Mouse (Mus musculus) c-Kit-positive CD71-negative TER-119-negative erythroid progenitor cells, embryonic 14.5 days (primary cell): ENCODE measurements around the gene Donson.
"Not testable (repeated sequence)": the region's sequence is repeated elsewhere in the genome, so short reads cannot be mapped to it uniquely, and the experiment has no call there.

Experiments
- DNase-seq: peaks from one replicate; pipeline ENCODE4 v3.0.0-alpha.2; 2013; ENCODE audit warnings: low read depth

The Donson gene

GRCm38 (mm10) chr16:91688023-91688618, 449 bp downstream of the Donson start:
- DNase-seq = no peak

- DNase-seq = no peak
These were observed 2.2 kb downstream of the Donson start for GRCm38 (mm10) chr16:91686369-91686768.

GRCm38 (mm10) chr16:91685526-91685925, 3.0 kb downstream of the Donson start:
- DNase-seq = peak; percentile 52

GRCm38 (mm10) chr16:91680656-91681055, 7.9 kb downstream of the Donson start:
- DNase-seq = no peak

GRCm38 (mm10) chr16:91678147-91678911, 10.2 kb downstream of the Donson start:
- DNase-seq = no peak

- no peak for DNase-seq
These were observed 14.1 kb downstream of the Donson start for GRCm38 (mm10) chr16:91674500-91674899.

GRCm38 (mm10) chr16:91663795-91664194, 24.8 kb downstream of the Donson start:
- DNase-seq = no peak

GRCm38 (mm10) chr16:91662336-91662735, 26.2 kb downstream of the Donson start:
- DNase-seq = no peak

GRCm38 (mm10) chr16:91661397-91661796, 27.2 kb downstream of the Donson start:
- DNase-seq = no peak

GRCm38 (mm10) chr16:91659798-91660197, 28.8 kb downstream of the Donson start:
- no peak for DNase-seq

GRCm38 (mm10) chr16:91658471-91658870, 30.1 kb downstream of the Donson start:
- DNase-seq = no peak

- DNase-seq = no peak
These were observed 31.3 kb downstream of the Donson start for GRCm38 (mm10) chr16:91657285-91657684.

- no peak for DNase-seq
These were observed 33.3 kb downstream of the Donson start for GRCm38 (mm10) chr16:91655285-91655684.

- no peak for DNase-seq
These were observed 36.4 kb downstream of the Donson start for GRCm38 (mm10) chr16:91652191-91652590.

- no peak for DNase-seq
These were observed 38.8 kb downstream of the Donson start for GRCm38 (mm10) chr16:91649781-91650180.

GRCm38 (mm10) chr16:91649246-91649645, 39.3 kb downstream of the Donson start:
- no peak for DNase-seq

- DNase-seq = peak; percentile 66
These were observed 40.4 kb downstream of the Donson start for GRCm38 (mm10) chr16:91648220-91648550.

GRCm38 (mm10) chr16:91647461-91648219, 40.9 kb downstream of the Donson start, which contains the start of gene Son:
Son (plus strand) TSS chr16:91647506.
- peak; percentile 91 for DNase-seq

GRCm38 (mm10) chr16:91646681-91647419, 41.7 kb downstream of the Donson start, which contains the start of gene Gart:
Gart (minus strand) TSS chr16:91646952.
- peak; percentile 84 for DNase-seq

- peak; percentile 66 for DNase-seq
These were observed 42.5 kb downstream of the Donson start for GRCm38 (mm10) chr16:91645995-91646602.

GRCm38 (mm10) chr16:91645420-91645819, 43.1 kb downstream of the Donson start:
- not testable (repeated sequence) for DNase-seq

- no peak for DNase-seq
These were observed 43.7 kb downstream of the Donson start for GRCm38 (mm10) chr16:91644901-91645300.
